Mouse (Mus musculus) urinary bladder, postnatal 10 days (tissue): Measurements from ENCODE around the gene Arl15.

Experiments used
- DNase-seq: peaks from one replicate; pipeline ENCODE4 v3.0.0; 2022; ENCODE audit warnings: low spot score

The Arl15 gene

GRCm38 (mm10) chr13:113871853-113872252, 77.5 kb downstream of the Arl15 start:
- DNase-seq: no peak

GRCm38 (mm10) chr13:113875724-113876123, 81.4 kb downstream of the Arl15 start:
- no peak for DNase-seq

- DNase-seq: no peak
Observed at GRCm38 (mm10) chr13:113877420-113877819, 83.1 kb downstream of the Arl15 start.

GRCm38 (mm10) chr13:113878571-113878970, 84.3 kb downstream of the Arl15 start:
- DNase-seq: no peak

- DNase-seq: no peak
Observed at GRCm38 (mm10) chr13:113879651-113880327, 85.5 kb downstream of the Arl15 start.

GRCm38 (mm10) chr13:113880564-113881171, 86.4 kb downstream of the Arl15 start:
- no peak for DNase-seq

- DNase-seq: no peak
Observed at GRCm38 (mm10) chr13:113882959-113883358, 88.7 kb downstream of the Arl15 start.

GRCm38 (mm10) chr13:113887090-113887489, 92.8 kb downstream of the Arl15 start:
- no peak for DNase-seq

- DNase-seq: no peak
Observed at GRCm38 (mm10) chr13:113888126-113888525, 93.8 kb downstream of the Arl15 start.

GRCm38 (mm10) chr13:113888704-113889103, 94.4 kb downstream of the Arl15 start:
- no peak for DNase-seq

GRCm38 (mm10) chr13:113889140-113890055, 95.1 kb downstream of the Arl15 start:
- DNase-seq: no peak

- no peak for DNase-seq
Observed at GRCm38 (mm10) chr13:113896684-113897083, 102.4 kb downstream of the Arl15 start.

- no peak for DNase-seq
Observed at GRCm38 (mm10) chr13:113897498-113897897, 103.2 kb downstream of the Arl15 start.

GRCm38 (mm10) chr13:113897951-113898350, 103.6 kb downstream of the Arl15 start:
- no peak for DNase-seq

GRCm38 (mm10) chr13:113901001-113901545, 106.8 kb downstream of the Arl15 start:
- no peak for DNase-seq

- no peak for DNase-seq
Observed at GRCm38 (mm10) chr13:113903255-113903654, 109.0 kb downstream of the Arl15 start.

GRCm38 (mm10) chr13:113911986-113912519, 117.7 kb downstream of the Arl15 start:
- no peak for DNase-seq

GRCm38 (mm10) chr13:113914551-113914971, 120.3 kb downstream of the Arl15 start:
- no peak for DNase-seq

GRCm38 (mm10) chr13:113915700-113916099, 121.4 kb downstream of the Arl15 start:
- no peak for DNase-seq

GRCm38 (mm10) chr13:113916761-113917160, 122.5 kb downstream of the Arl15 start:
- DNase-seq: no peak

GRCm38 (mm10) chr13:113917376-113917775, 123.1 kb downstream of the Arl15 start:
- no peak for DNase-seq

GRCm38 (mm10) chr13:113917868-113918411, 123.6 kb downstream of the Arl15 start:
- no peak for DNase-seq
